Mouse (Mus musculus): ENCODE measurements around the gene Aldh1l1.

- no peak for TF ChIP-seq CTCF (IDR thresholded peaks at IDR 0.05; ENCODE audit: extremely low read depth, insufficient read length, insufficient replicate concordance, low read depth, low read length)
- no peak for TF ChIP-seq POLR2A (IDR thresholded peaks at IDR 0.05; ENCODE audit: low read depth, low read length)
Measured at GRCm38 (mm10) chr6:90644965-90645364, 158.7 kb downstream of the Aldh1l1 start.
